Mouse (Mus musculus) olfactory bulb, adult 2 months (tissue): ENCODE data around the gene Cd55. TPM values are rescaled to one million over a fixed set of nuclear protein-coding genes. Genes with fewer than 3 reads are reported as not detected.
A peak's percentile ranks its signal among the peaks of the same experiment; 100 is the strongest.

Source experiments
- H3K27ac ChIP-seq: fragments of 200-500 bp; 2 replicates; pipeline ENCODE4 v1.5.1; 2012; ENCODE audit warnings: low read depth, low read length; ENCODE audit not compliant: insufficient read depth
- H3K4me1 ChIP-seq: fragments of 200-500 bp; 2 replicates; pipeline ENCODE4 v1.6.1; 2012; ENCODE audit warnings: low read length; ENCODE audit not compliant: control insufficient read depth, insufficient read depth
- H3K4me3 ChIP-seq: fragments of 200-500 bp; 2 replicates; pipeline ENCODE4 v1.5.1; 2012; ENCODE audit warnings: mild to moderate bottlenecking, low read depth, low read length, moderate library complexity; ENCODE audit not compliant: insufficient read depth
- CTCF ChIP-seq: fragments of 200-500 bp; IDR thresholded peaks from 2 replicates; pipeline ENCODE4 v1.5.1; 2012; ENCODE audit warnings: low read depth, mild to moderate bottlenecking, low read length, moderate library complexity; ENCODE audit not compliant: insufficient read depth
- POLR2A ChIP-seq: fragments of 200-500 bp; IDR thresholded peaks from 2 replicates; pipeline ENCODE4 v1.6.1; 2012; ENCODE audit warnings: mild to moderate bottlenecking, low read depth, low read length, moderate library complexity; ENCODE audit not compliant: insufficient read depth
- WGBS: fragments of 180-500 bp; shearing (Covaris S2); methylation state at CpG from one replicate; pipeline ENCODE4 v1.1.7; 2018; 5-methylcytosine and 5-hydroxymethylcytosine counted together
- polyA plus RNA-seq: library from polyadenylated mRNA; stranded (reverse); fragments of >200 nt; gene quantifications from 2 replicates; pipeline ENCODE4 v1.2.4, GENCODE M21; 2012; ENCODE audit warnings: low replicate concordance; ENCODE audit not compliant: missing spikeins, insufficient read depth, insufficient read length

The Cd55 gene
- not detected in 2 replicates for polyA plus RNA-seq

GRCm38 (mm10) chr1:130462084-130462861 is at the start of gene Cd55:
Gene Cd55 (minus strand): TSS chr1:130462744.
- TF ChIP-seq POLR2A (no peak), CTCF (peak; percentile 87)
- Histone ChIP-seq H3K4me1 (peaks cover 10% of the 10 kb centered on the region), H3K27ac (no peak within 1 kb of the TSS), H3K4me3 (peak within 1 kb of the TSS; percentile 68)
- under 1% methylated on average over 45 of the region's 45 CpGs for WGBS

GRCm38 (mm10) chr1:130511823-130512370 is 49.4 kb upstream of the Cd55 start:
- 51% methylated on average over 3 of the region's 3 CpGs for WGBS
- Histone ChIP-seq H3K4me3 (no peak overlapping the region), H3K27ac (no peak overlapping the region), H3K4me1 (no peaks in the 10 kb centered on the region)
- TF ChIP-seq POLR2A, result no peak
- TF ChIP-seq CTCF, result no peak

- Histone ChIP-seq H3K4me1 (no peaks in the 10 kb centered on the region), H3K27ac (no peak overlapping the region), H3K4me3 (no peak overlapping the region)
- no peak for TF ChIP-seq POLR2A
- no peak for TF ChIP-seq CTCF
- WGBS, result 54% methylated on average over 2 of the region's 2 CpGs
Observed at GRCm38 (mm10) chr1:130508957-130509350, 46.4 kb upstream of the Cd55 start.

- Histone ChIP-seq H3K27ac (no peak overlapping the region), H3K4me3 (no peak overlapping the region), H3K4me1 (no peaks in the 10 kb centered on the region)
- 64% methylated on average over 6 of the region's 6 CpGs for WGBS
- TF ChIP-seq CTCF (no peak), POLR2A (no peak)
Observed at GRCm38 (mm10) chr1:130508030-130508956, 45.7 kb upstream of the Cd55 start.

GRCm38 (mm10) chr1:130507408-130507807 is 44.9 kb upstream of the Cd55 start:
- Histone ChIP-seq H3K27ac (no peak overlapping the region), H3K4me1 (no peaks in the 10 kb centered on the region), H3K4me3 (no peak overlapping the region)
- 73% methylated on average over 2 of the region's 2 CpGs for WGBS
- TF ChIP-seq POLR2A, result no peak
- TF ChIP-seq CTCF, result no peak

- no peak overlapping the region for H3K4me3 ChIP-seq
- no peak overlapping the region for H3K27ac ChIP-seq
- 73% methylated on average over 2 of the region's 2 CpGs for WGBS
- no peaks in the 10 kb centered on the region for H3K4me1 ChIP-seq
- TF ChIP-seq POLR2A (no peak), CTCF (no peak)
Observed at GRCm38 (mm10) chr1:130499962-130500361, 37.4 kb upstream of the Cd55 start.

- Histone ChIP-seq H3K4me3 (no peak overlapping the region), H3K4me1 (no peaks in the 10 kb centered on the region), H3K27ac (no peak overlapping the region)
- TF ChIP-seq CTCF (no peak), POLR2A (no peak)
Observed at GRCm38 (mm10) chr1:130498331-130498730, 35.8 kb upstream of the Cd55 start.

GRCm38 (mm10) chr1:130486816-130487545 is 24.4 kb upstream of the Cd55 start:
- TF ChIP-seq POLR2A, result no peak
- TF ChIP-seq CTCF, result no peak
- WGBS, result 91% methylated on average over 10 of the region's 10 CpGs

More at GRCm38 (mm10) chr1:130486816-130487545, 24.4 kb upstream of the Cd55 start:
- Histone ChIP-seq H3K27ac (no peak overlapping the region), H3K4me1 (no peaks in the 10 kb centered on the region), H3K4me3 (no peak overlapping the region)
